Mouse (Mus musculus): ENCODE measurements at regions not wholly inside any gene's neighbourhood (a gene's known extent, or its start where the extent isn't known, plus 50 kb on each side); places are given as distances from the start of the nearest gene placed in this dataset.
A peak's percentile ranks its signal among the peaks of the same experiment; 100 is the strongest.

- DNase-seq (ENCODE audit: low spot score in 2 of 2), result peak; percentile 8 to 24
Observed at GRCm38 (mm10) chrX:14273628-14274337, 62.8 kb downstream of the H2al1n start.

- no peak for DNase-seq (ENCODE audit: low spot score in 2 of 2)
Observed at GRCm38 (mm10) chrX:14279312-14279711, 68.4 kb downstream of the H2al1n start.

- DNase-seq (ENCODE audit: low spot score in 2 of 2), result no peak
Observed at GRCm38 (mm10) chrX:14279736-14280135, 68.8 kb downstream of the H2al1n start.

GRCm38 (mm10) chrX:14294890-14295289, 83.9 kb downstream of the H2al1n start:
- DNase-seq (ENCODE audit: low spot score in 2 of 2), result no peak

GRCm38 (mm10) chrX:14302125-14302524, 91.2 kb downstream of the H2al1n start:
- DNase-seq (ENCODE audit: low spot score in 2 of 2), result no peak

- DNase-seq (ENCODE audit: low spot score in 2 of 2), result no peak
Observed at GRCm38 (mm10) chrX:14312746-14313145, 101.8 kb downstream of the H2al1n start.

GRCm38 (mm10) chrX:14352416-14352815, 141.5 kb downstream of the H2al1n start:
- DNase-seq (ENCODE audit: low spot score in 2 of 2), result no peak

- DNase-seq (ENCODE audit: low spot score in 2 of 2), result no peak
Observed at GRCm38 (mm10) chrX:14353366-14353765, 142.4 kb downstream of the H2al1n start.

- DNase-seq (ENCODE audit: low spot score in 2 of 2), result no peak
Observed at GRCm38 (mm10) chrX:14356466-14357030, 145.6 kb downstream of the H2al1n start.

All from layer of hippocampus, postnatal 10 days (tissue).